Mouse (Mus musculus) c-Kit-positive CD71-positive TER-119-negative erythroid progenitor cells, embryonic 14.5 days (primary cell): Measurements from ENCODE around the gene Gpd2.

Experiments
- DNase-seq: peaks from one replicate; pipeline ENCODE4 v3.0.0-alpha.2; 2013; ENCODE audit warnings: low read depth

The Gpd2 gene

DNA sequence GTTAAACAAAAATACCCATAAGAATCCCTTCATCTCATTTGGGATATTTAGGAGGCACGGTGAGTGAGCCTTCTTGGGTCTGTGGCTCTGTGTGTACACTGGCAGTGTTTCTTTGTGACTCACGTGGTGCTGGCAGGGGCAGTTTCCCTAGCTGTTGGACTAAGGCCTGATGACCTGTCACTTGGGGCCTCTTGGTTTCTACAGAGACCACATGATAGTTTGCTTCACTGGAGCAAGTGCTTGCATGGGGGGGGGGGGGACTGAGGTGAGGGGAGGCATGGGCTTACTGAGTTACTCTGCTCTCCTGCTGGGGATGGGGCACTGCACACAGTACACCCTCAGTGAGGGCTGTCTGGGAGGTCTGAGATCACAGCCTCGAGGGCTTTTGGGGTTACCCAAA lies 64.1 kb downstream of the Gpd2 start:
- no peak for DNase-seq

DNA sequence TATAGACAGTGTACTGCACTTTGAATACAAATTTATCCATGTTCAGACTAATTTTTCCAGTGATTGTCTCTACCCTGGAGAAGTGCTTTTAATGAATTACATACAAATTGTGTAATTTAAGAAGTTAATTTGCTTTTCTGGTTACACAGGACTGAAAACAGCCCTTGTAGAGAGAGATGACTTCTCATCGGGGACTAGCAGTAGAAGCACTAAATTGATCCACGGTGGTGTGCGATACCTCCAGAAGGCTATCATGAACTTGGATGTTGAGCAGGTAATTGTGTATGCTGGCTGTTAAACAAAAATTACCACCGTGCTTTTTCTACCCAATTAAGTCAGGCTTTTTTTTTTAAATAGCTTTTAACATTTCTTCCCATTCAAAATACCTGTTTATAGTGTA lies 66.8 kb downstream of the Gpd2 start:
- DNase-seq, result no peak

DNA sequence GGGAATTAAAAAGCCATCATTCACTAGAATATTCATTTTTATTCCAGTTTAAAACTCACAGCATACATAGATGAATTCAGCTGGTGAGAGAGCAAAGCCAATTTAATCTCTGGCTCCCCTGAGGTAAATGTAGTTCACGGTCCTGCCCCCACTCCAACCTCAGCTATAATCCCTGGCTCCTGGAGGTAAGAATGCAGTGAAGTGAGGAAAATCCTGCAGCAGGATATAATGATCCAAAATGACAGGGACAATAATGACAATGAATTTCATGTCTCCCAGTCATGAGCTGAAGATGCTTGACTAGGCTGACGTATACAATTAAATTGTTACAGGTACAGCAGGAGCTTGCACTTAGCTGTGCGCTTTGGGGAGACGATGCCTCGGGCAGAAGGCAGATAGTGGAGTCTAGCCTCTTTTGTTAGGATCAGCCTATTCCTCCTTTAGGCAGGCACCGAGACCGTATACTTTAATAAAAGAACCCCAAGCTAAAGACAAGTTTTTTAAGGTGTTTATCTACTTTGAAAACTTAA lies 74.9 kb downstream of the Gpd2 start:
- DNase-seq, result no peak

DNA sequence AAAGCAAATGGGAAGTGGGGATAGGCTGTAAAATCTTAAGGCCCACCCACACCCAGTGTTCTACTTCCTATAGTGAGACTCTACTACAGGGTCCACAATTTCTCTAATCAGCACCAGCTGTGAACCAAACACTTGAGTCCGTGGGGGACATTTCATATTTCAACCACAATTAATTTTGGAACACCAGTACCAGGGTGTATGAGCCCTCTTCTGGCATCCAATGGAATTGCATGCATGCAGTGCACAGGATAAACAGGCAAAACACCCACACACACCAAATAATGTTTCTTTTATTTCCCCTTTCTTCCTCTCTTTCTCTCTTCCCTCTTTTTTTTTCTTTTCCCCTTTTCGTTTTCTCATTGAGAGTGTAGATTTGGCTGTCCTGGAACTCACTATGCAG lies 78.6 kb downstream of the Gpd2 start:
- DNase-seq, result peak; percentile 19

DNA sequence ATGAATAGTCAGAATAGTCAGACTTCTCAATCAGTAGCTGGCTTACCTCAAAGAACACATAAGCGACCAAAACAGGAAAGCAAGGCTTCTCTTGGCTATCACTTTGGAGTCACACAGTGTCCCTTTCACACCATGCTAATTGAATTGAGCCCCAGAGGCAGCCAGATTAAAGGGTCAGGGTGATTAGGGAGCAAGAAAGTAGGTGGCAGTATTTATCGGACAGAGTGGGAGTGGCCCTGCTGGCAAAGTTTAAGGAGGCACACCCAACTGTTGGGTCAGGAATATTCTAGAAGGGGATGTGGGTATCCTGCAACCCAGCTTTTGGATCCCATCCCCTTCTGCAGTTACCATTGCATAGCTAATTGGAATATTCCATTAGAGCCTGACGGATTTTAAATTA lies 80.9 kb downstream of the Gpd2 start:
- no peak for DNase-seq

DNA sequence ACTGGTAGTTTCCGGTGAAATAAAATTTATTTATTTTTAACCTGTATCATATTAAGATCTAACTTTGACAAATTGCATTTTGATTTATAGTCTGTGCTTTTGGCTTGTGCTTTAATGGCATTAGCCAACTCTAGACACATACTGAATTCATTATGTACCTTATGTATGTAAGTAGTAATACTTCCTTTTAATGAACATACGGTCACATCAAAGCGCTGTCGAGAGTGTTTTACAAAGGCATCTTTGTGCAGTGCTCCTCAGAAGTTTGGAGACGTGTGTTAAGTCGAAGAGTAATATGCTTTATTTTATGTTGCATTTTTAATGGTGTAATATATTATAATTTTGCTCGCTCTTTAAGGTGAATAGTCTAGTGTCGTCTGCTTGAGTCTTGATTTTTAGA lies 88.7 kb downstream of the Gpd2 start:
- DNase-seq, result no peak

DNA sequence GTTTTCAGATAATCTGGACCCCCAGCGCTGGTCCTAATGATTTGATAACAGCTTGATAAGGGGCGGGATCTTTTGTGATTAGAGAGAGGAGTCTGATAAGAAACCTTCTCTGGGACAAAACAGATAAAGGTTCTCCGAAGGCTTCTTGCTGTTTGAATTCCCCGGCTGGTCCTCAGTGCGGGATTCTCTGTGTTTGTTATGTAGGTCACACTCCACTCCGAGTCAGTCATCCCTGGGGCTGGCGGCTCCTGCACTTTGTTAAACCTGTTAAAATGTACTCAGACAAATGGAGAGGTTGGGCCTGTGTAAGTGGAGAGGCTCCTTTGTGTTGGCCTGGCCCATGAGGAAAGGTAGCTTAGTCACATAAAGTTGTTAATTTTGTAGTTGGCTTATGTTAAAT lies 91.9 kb downstream of the Gpd2 start:
- no peak for DNase-seq

DNA sequence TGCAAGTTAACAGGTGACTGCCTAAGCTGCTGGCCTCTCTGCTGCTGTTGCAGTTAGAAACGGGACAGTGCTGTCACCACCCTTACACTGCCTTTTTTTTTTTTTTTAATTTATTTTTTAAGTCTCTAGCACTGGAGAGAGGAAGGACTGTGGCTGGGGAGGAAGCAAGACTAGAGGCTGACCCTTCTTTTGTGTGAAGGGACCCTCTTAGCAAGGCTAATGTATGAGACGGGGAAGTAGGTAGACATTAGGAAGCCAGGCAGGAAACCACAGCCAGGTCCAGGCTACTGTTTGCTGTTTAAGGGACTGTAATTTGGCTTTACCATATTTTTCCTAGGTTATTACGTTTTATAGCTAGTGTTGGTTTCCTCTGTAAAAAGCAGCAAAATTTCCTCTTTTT lies 93.4 kb downstream of the Gpd2 start:
- DNase-seq, result no peak

DNA sequence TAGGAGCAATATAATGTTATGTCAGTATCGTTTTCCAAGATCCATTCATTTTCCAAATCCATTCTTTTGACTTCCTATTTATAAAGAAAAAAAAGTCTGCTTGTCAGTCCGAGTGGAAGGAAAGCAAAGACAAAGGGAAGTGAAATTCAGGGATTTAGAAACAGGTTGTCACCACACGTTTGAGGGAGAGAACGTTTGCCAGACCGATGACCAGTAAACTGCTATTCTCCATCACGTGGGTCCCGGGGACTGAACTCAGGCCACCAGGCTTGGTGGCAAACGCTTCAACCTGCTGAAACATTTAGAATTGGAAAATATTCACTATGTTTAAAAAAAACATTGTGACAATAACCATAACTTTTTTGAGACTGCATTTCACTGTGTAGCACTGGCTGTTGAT lies 93.8 kb downstream of the Gpd2 start:
- DNase-seq, result no peak

DNA sequence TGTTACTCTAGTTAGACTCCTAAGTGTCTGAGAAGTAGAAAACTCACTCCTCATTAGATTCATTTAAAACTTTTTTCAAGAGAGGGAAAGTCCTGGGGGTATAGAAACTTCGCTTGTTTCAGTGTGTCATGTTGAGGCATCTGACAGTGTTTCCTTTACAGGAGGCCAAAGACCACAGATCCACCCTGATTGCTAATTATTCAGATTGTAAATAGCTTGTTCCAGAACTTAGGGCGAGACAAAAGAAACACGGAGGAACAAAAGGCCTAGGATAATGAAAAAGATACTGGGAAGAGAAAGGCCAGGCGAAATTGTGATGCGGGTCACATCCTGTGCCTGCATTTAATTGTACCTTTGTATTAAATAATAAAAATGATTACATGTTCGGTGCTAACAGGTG lies 96.0 kb downstream of the Gpd2 start:
- no peak for DNase-seq

DNA sequence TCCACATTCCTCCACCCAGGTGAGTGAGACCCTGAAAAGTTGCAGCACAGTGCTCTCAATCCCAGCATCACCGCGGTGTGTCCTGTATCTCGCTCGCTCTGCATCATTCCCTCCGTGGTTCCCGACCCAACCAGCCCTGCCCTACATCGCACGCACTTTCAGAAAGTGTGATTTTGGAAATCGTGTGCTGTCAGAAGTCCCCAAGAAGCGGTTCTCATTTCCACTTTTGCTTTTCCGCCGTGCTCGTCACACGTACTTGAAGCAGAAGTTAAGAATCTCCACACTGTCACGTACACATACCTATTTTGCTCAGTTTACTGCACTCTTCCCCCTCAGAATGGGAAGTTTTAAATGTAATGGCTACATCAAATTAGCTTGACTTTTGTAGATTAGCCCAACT lies 98.0 kb downstream of the Gpd2 start:
- DNase-seq, result no peak

DNA sequence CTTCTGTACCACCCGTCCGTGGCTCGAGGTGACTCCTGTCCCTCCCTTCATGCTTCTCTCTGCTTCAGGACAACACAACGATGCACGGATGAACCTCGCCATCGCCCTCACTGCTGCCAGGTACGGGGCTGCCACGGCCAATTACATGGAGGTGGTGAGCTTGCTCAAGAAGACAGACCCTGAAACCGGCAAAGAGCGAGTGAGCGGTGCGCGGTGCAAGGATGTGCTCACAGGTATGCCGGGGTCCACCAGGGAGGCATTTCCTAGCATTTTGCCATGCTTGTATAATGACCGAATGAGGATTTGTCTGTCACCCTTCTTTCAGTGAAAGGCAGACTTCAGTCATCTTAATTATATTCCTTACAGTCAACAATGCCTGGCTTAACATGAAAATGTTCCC lies 101.3 kb downstream of the Gpd2 start:
- no peak for DNase-seq

DNA sequence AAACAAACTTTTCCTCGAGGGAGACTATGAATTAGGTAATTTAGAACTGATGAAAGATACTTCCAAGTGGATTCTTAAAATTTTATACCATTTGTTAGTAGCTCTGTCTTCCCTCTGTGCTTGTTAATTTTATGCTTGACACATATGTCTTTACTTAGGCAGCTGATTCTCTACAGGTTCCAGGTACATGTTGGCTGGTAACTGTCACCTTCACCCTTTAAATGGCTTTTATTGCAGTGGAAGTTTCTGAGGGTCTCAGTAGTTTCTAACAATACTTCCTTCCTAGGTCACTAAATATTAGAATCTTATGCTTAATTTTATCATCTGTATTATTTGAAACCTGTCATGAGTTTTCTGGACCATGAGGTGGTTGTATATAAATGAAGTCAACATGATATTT lies 105.5 kb downstream of the Gpd2 start:
- DNase-seq, result no peak

DNA sequence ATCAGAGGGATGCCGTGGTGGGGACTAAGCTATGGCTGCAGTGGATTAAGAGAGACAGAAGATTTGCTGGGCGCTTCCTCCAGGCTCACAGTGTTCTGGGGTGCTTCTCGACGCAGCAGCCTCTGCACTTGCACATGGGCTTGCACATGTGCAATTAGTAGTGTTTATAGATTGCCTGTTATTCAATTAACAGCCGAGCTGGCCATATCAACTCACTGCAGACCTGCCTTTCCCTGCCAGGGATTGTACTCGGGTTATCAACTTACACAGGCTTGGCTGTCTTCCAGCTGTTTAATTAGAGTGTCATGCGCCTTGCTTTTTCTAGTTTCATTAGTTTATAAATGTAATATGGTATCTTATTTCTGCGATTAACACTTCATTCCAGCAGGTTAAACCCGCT lies 113.2 kb downstream of the Gpd2 start:
- peak; percentile 68 for DNase-seq

DNA sequence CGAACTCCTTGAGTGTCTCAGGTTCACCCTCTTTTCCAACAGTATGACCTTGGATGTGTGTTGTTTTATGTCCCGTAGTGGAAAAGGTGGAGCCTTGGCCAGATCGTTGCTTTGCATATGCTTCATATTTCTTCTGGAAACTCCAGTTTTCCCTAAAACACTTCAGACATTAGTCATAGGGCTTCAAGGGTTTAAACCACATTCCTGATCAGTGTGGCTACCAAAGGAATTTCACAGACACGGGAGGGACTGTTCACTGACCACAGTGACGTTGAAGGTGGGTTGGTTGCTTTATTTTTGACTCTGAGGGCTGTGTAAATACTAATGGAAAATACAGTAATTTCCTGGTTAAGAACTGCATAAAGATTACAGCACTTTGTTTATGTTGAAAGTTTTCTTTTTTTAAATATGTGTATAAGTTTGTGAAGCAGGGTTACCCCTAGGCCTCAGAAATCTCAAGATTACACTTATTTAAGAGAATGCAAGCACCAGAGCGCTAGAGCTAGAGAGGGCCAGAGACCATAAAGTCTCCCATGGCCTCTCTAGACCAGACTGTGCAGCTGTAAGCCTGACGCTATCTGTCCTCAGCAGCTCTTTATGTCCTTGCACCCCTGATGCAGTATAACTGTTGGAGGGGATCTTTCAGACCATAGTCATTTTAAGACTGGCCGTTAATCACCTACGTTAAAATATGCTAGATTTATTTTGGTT lies 116.4 kb downstream of the Gpd2 start:
- no peak for DNase-seq

DNA sequence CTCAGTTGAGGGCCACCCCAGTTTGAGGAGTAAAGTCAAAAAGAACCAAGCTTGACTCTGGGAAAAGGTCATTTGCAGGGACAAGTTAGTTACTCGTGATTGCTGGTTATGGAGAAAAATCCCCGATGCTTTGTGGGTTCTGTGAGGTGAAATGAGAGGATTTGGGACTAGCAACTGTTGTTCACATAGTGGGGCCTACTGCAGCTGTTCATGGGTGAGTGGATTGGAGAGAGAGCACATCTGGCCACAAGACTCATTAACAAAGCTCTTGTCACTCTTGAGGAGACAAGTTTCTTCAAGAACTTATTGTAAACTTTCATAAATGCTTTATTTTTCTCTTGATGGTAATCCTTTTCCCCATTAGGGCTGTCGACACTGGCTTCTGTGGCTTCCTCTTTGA lies 117.4 kb downstream of the Gpd2 start:
- DNase-seq, result no peak

DNA sequence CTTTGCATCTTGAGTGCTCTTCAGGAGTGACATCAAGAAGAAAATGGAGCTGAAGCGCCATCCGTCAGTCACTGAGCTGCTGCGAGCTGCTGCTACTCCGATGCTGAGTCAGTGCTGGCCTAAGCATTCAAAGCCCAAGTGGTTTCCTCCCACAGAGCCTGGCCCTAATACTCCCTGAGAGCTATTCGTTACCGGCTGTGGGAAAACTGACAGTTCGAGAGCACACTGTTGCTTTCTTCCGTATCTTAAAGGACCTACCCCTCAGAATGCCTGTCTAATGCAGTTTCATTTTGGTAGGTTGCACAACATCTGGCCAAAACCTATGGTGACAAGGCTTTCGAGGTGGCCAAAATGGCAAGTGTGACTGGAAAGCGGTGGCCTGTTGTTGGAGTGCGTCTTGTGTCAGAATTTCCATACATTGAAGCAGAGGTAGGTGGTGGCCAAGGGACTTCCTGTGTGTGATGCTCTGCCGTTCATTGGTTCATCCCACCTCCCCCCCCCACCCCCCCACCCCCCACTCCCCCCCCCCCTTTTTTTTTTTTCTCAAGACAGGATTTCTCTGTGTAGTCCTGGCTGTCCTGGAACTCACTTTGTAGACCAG lies 118.9 kb downstream of the Gpd2 start:
- DNase-seq, result no peak

DNA sequence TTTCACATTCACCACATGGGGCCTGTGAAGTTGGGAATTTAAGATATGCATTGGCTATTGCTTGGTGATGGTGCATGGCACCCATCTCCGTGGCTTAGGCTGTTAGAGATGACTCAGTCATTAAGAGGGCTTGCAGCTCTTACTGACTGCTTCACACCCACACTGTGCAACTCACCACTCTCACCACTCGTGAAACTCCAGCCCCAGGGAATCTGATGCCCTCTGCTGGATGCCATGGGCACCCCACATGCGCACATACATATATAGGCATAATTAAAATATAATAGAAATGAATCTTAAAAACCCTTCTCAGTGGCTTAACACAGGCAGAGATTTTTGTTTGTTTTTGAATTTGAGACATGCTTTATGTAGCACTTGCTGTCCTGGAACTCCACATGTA lies 125.1 kb downstream of the Gpd2 start:
- no peak for DNase-seq

DNA sequence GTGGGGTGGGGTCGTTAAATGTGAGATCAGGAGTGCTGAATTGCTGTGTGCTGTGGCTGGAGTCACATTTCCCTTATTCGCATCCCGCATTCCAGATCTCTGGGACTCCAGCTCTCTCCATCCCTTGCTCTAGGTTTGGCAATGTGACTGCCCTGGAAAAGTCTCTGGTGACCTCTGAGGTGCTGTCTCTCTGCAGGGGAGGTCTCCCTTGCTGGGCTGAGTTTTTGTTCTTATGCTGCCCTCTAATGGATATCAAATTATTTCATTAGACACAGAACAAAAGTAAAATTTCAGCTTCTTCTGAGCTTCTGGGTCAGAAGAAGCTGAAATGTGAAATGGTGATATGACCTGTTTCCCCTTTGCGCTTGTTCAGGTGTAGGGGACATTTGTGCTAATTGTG lies 137.2 kb downstream of the Gpd2 start:
- no peak for DNase-seq

DNA sequence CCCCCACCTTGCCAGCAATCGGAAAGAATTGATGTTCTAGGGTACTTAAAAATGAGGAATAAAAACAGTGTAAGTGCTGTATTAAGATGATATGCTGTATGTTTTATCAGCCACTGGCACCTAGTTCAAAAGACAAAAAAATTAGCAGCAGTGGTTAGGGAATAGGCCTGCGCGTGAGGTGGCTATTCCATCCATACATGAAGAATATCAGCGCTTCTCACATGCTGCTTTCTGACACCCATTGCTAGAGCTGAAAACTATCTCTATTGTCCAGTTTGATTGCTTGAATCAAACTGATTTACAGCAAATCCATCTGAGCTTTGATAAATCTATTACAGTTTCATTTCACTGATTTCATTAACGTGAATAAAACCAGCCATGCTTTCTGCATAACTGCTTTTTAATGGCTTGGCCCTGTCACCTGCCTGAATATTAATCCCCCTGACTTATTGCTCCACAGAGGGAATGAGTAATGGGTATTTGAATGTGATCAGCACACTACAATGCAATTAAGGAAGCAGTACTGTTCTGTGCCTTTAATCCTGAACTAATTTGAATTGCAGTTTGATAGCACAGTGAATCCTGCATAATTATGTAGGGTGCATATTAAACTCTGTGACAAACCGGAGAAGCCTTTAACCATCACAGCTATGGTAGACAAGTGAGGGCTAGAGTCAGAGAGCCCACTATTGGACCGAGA lies 137.9 kb downstream of the Gpd2 start:
- no peak for DNase-seq

DNA sequence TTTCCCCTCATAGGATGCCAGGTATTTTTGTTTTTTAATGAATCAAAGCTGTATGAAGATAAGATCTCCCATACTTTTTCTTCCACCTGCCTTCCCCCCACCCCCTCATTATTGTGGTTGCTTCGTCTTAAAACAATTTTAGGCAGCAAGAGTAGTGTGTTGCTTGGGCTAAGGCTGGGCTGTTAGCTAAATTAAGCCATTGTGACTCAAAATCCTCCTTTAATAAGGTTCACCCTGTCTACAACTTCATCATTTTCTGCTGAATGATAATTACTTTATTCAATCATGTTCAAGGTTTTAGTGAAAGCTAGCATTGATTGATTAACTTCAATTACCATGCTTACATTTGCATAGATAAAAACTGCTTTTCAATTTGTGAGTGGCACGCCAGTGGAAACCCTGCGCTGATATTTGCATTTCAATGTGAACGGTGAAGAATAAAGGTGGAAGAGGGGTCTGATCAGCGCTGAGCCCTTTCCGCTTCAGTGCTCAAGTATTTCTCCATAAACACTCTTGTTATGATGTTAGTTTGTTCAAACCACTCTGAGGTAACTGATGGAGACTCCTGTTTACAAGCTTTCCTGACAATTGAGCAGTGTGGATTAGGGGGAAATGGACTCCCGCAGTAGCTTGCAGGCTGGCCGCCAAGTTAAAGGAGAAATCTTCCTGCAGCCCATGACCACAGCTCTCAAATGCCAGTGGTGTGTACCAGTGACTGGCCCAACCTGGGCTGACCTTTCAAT lies 140.9 kb downstream of the Gpd2 start:
- no peak for DNase-seq

DNA sequence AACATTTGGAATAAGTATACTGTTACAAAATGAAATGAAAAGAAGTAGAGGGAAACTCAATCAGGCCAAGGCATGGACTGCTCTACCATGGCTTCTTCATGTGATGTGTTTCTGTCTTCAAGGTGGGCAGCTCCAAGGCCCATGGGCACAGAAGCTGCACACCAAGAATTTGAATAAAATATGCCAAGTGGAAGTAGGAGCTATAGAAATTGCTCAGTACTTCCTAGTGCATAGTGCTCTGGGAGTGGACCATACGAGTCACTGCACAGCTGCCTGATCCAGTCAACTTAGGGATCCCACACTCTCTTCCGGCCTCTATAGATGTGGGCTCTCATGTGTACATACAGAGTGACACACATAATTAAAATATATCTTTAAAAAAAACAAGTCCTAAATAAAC lies 147.2 kb downstream of the Gpd2 start:
- DNase-seq, result no peak

DNA sequence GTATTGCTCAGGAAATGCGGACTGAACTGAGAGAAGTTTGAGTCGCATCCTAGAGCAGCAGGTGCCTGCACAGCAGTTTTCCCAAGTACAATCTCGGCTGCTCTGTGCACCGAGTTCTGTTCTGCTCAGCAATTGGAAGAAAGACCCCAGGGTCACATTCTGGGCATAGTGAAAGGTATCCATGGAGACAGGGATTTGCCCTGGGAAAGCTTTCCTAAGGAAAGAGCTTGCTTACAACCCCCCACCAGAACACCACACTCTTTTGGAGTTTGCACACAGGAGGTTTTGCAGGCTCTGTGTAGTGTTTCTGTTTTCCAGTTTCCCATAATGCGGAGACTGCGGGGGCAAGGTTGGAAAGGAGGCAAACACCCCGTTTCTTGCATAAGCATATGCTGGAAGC lies 150.4 kb downstream of the Gpd2 start:
- DNase-seq, result no peak
